Mouse (Mus musculus) forebrain, embryonic 14.5 days (tissue): Measurements from ENCODE around the gene Hsdl2. TPM values are rescaled to one million over a fixed set of nuclear protein-coding genes. Genes with fewer than 3 reads are reported as not detected.

Experiments
- ATAC-seq: fragments of 200-750 bp; cut with Nextera tagmentation; 2 replicates; pipeline ENCODE4 v1.8.0; 2017; ENCODE audit warnings: mild to moderate bottlenecking, moderate library complexity
- DNase-seq: peaks from one replicate; pipeline ENCODE4 v3.0.0-alpha.2; 2015; ENCODE audit warnings: low spot score
- H3K27ac ChIP-seq: fragments of 300-500 bp; sonication (generic); 2 replicates; pipeline ENCODE4 v1.5.1; 2014; ENCODE audit warnings: low read depth, mild to moderate bottlenecking, control low read depth, low read length, moderate library complexity
- H3K27me3 ChIP-seq: fragments of 300-500 bp; sonication (generic); replicated peaks from 2 replicates; pipeline ENCODE4 v1.6.1; 2014; ENCODE audit warnings: low read length, control low read depth, mixed read lengths; ENCODE audit not compliant: control insufficient read depth, insufficient read depth
- H3K36me3 ChIP-seq: fragments of 300-500 bp; sonication (generic); 2 replicates; pipeline ENCODE4 v1.6.1; 2014; ENCODE audit warnings: low read length, control low read depth; ENCODE audit not compliant: control insufficient read depth, insufficient read depth
- H3K4me1 ChIP-seq: fragments of 300-500 bp; sonication (generic); 2 replicates; pipeline ENCODE4 v1.6.1; 2014; ENCODE audit warnings: antibody characterized with exemption, low read length, control low read depth; ENCODE audit not compliant: control insufficient read depth, insufficient read depth
- H3K4me2 ChIP-seq: fragments of 300-500 bp; sonication (generic); 2 replicates; pipeline ENCODE4 v1.6.1; 2014; ENCODE audit warnings: mild to moderate bottlenecking, control low read depth, low read length
- H3K4me3 ChIP-seq: fragments of 300-500 bp; sonication (generic); 2 replicates; pipeline ENCODE4 v1.5.1; 2014; ENCODE audit warnings: low read depth, low read length, control low read depth
- H3K9ac ChIP-seq: fragments of 300-500 bp; sonication (generic); 2 replicates; pipeline ENCODE4 v1.6.1; 2014; ENCODE audit warnings: mild to moderate bottlenecking, low read length, control low read depth, moderate library complexity
- H3K9me3 ChIP-seq: fragments of 300-500 bp; sonication (generic); replicated peaks from 2 replicates; pipeline ENCODE4 v1.6.1; 2016; ENCODE audit warnings: low read length, control low read depth, mixed read lengths; ENCODE audit not compliant: control insufficient read depth
- WGBS: fragments of 180-500 bp; shearing (Covaris S2); extraction: QIAGEN DNeasy Blood & Tissue Kit; methylation state at CpG from one replicate; pipeline ENCODE4 v1.1.7; 2014; 5-methylcytosine and 5-hydroxymethylcytosine counted together
- polyA plus RNA-seq: library from polyadenylated mRNA; unstranded; fragments of >200 nt; fragmentation: Nextera tagmentation; extraction: Ambion mirVana; gene quantifications from 2 replicates; pipeline ENCODE4 v1.2.1, GENCODE M21; 2014

Gene Hsdl2
- polyA plus RNA-seq, 1 experiment from 2014 or later = 18.6 TPM

DNA sequence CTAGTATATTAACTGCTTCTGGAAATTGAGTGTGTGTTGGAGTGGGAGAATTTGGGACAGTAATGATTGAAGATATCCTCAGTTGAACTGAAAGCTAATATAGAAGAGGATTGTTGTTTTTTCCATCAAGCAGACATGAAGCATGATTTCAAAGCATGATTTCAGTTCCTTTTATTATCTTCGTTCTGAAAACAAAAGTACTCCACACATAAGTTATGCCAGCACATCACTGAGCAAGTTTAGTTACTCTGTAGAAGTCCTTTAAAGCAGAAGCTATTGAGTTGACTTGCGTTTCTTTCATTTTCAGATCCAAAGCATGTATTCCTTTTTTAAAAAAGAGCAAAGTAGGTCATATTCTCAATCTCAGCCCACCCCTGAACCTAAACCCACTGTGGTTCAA, 15.2 kb downstream of the Hsdl2 start:
- Histone ChIP-seq H3K27ac (no peak overlapping the region), H3K36me3 (no peaks in the 10 kb centered on the region; the same call in 1 of the 2 replicates), H3K9me3 (no peaks in the 10 kb centered on the region), H3K4me1 (no peaks in the 10 kb centered on the region), H3K9ac (no peak overlapping the region), H3K4me3 (no peak overlapping the region), H3K4me2 (no peak overlapping the region), H3K27me3 (no peaks in the 10 kb centered on the region)
- ATAC-seq (no peak), DNase-seq (no peak)
- WGBS = 89% methylated on average over 2 of the region's 2 CpGs

DNA sequence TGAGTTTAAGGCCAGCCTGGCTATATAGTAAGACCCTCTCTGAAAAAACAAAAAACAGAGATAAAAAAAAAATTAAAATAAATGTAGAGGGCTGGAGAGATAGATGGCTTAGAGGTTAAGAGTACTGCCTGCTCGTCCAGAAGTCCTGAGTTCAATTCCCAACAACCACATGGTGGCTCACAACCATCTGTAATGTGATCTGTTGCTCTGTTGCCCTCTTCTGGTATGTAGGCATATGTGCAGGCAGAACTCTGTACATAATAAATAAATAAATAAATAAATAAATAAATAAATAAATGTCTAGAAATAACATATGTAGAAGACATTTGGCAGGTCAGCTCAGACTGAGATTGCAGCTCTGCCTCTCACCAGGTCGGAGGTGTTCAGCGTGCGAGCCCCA, 21.3 kb downstream of the Hsdl2 start:
- no peaks in the 10 kb centered on the region for H3K27me3 ChIP-seq
- no peak overlapping the region for H3K4me2 ChIP-seq
- no peaks in the 10 kb centered on the region for H3K9me3 ChIP-seq
- ATAC-seq (no peak), DNase-seq (no peak)
- H3K27ac ChIP-seq = no peak overlapping the region
- no peaks in the 10 kb centered on the region for H3K4me1 ChIP-seq
- H3K9ac ChIP-seq = no peak overlapping the region
- H3K36me3 ChIP-seq = no peaks in the 10 kb centered on the region; the same call in 1 of the 2 replicates
- 91% methylated on average over 4 of the region's 4 CpGs for WGBS
- H3K4me3 ChIP-seq = no peak overlapping the region

DNA sequence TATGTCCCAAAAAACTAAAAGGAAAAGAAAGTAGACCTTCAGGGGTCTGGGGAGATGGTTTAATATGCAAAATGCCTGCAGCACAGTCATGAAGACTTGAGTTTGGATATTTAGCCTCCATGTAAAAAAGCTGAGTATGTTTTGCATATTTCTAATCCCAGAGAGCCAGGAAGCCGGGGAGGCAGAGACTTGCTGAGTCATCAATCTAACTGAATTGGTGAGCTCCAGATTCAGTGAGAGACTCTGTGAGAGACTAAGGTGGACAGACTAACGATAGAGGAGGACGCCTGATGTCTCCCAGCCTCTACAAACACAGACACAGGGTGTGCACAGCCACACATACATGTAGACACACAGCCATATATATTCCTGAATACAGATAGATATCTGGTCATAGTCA, 23.5 kb downstream of the Hsdl2 start:
- Histone ChIP-seq H3K4me2 (no peak overlapping the region), H3K36me3 (no peaks in the 10 kb centered on the region; the same call in 1 of the 2 replicates), H3K27me3 (no peaks in the 10 kb centered on the region), H3K4me3 (no peak overlapping the region), H3K27ac (no peak overlapping the region), H3K9me3 (no peaks in the 10 kb centered on the region), H3K9ac (no peak overlapping the region), H3K4me1 (no peaks in the 10 kb centered on the region)
- DNase-seq (no peak), ATAC-seq (no peak)
- 80% methylated on average over 3 of the region's 3 CpGs for WGBS

DNA sequence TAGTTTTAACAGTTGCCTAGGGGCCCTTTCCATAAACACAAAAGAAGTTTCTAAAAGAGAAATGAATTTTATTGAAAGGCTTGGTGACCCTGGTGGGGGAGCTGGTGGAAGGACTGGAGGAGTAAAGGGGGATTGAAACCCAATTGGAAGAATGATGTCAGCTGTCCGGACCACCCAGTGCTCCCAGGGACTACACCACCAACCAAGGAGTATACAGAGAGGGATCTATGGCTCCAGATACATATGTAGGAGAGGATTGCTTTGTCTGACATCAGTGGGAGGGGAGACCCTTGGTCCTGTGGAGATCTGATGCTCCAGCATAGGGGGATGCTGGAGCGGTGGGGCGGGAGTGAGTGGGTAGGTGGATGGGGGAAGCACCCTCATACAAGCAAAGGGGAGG, 24.1 kb downstream of the Hsdl2 start:
- ATAC-seq = no peak
- Histone ChIP-seq H3K4me1 (no peaks in the 10 kb centered on the region), H3K27ac (no peak overlapping the region), H3K4me3 (no peak overlapping the region), H3K9ac (no peak overlapping the region), H3K4me2 (no peak overlapping the region), H3K9me3 (no peaks in the 10 kb centered on the region), H3K27me3 (no peaks in the 10 kb centered on the region), H3K36me3 (no peaks in the 10 kb centered on the region; the same call in 1 of the 2 replicates)
- 96% methylated on average over 3 of the region's 3 CpGs for WGBS
- no peak for DNase-seq

DNA sequence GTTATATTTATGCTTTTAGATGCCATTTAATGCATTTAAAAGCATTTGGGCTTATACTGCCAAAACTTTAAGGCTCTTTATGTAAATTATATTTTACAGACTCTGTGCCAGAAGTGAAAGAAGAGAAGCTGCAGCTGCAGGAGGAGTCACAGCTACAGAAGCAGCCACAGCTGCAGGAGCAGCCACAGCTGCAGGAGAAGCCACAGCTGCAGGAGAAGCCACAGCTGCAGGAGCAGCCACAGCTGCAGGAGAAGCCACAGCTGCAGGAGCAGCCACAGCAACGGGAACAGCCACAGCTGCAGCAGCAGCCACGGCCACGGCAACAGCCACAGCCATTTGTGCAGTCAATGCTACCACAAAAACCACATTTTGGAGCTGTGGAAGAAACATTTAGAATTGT, 29.0 kb downstream of the Hsdl2 start:
- Histone ChIP-seq H3K4me1 (no peaks in the 10 kb centered on the region), H3K27ac (no peak overlapping the region), H3K27me3 (no peaks in the 10 kb centered on the region), H3K36me3 (no peaks in the 10 kb centered on the region), H3K4me2 (no peak overlapping the region), H3K9me3 (no peaks in the 10 kb centered on the region), H3K9ac (no peak overlapping the region), H3K4me3 (no peak overlapping the region)
- 82% methylated on average over 3 of the region's 3 CpGs for WGBS
- ATAC-seq = no peak
- DNase-seq = no peak

DNA sequence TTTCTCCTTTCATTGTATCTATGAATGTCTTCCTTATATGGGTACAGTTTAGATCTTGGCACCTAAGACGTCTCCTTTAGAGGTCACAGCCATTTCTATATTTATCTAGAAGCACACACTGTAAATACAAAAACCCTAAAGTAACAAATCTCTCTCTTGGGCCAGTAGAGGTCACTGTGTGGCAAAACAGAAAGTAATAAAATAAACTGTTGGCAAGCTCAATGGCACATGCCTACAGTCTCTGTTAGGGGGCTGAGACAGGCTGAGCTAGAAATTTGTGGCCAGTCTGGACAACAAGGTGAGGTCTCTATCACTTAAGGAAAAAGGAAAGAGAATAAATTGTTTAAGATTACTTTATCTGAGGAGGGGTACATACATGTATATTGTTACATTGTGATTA, 33.6 kb downstream of the Hsdl2 start:
- no peak overlapping the region for H3K9ac ChIP-seq
- H3K27me3 ChIP-seq = no peaks in the 10 kb centered on the region
- H3K4me2 ChIP-seq = no peak overlapping the region
- 38% methylated on average over 1 of the region's 1 CpGs for WGBS
- no peaks in the 10 kb centered on the region for H3K4me1 ChIP-seq
- no peaks in the 10 kb centered on the region for H3K36me3 ChIP-seq
- H3K4me3 ChIP-seq = no peak overlapping the region
- ATAC-seq = peak; percentile 32; the same call in 1 of the 2 replicates
- DNase-seq = peak; percentile 60
- H3K27ac ChIP-seq = no peak overlapping the region
- H3K9me3 ChIP-seq = no peaks in the 10 kb centered on the region

DNA sequence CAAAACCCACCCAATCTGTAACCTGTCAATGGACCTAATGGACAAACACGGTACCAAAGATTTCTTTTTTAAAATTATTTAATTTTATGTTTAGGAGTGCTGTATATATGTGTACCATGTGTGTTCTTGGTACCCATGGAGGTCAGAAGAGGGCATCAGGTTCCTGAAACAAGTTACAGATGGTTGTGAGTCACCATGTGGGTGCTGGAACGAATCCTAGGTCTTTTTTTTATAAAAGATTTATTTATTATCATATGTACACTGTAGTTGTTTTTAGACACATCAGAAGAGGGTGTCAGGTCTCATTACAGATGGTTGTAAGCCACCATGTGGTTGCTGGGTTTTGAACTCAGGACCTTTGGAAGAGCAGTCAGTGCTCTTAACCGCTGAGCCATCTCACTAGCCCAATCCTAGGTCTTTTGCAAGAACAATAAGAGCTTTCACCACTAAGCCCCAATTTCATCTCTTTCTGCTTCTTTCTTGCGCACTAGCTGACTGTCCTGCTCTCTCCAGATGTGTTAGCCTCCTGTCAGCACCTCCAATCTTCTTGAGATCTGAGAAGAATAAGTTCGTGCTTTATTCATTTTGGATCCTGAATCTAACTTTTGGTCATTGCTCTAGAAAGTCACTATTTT, 38.4 kb downstream of the Hsdl2 start:
- no peaks in the 10 kb centered on the region for H3K9me3 ChIP-seq
- 89% methylated on average over 5 of the region's 5 CpGs for WGBS
- H3K36me3 ChIP-seq = no peaks in the 10 kb centered on the region
- H3K9ac ChIP-seq = no peak overlapping the region
- no peak overlapping the region for H3K4me2 ChIP-seq
- no peak overlapping the region for H3K4me3 ChIP-seq
- no peaks in the 10 kb centered on the region for H3K27me3 ChIP-seq
- no peak for ATAC-seq
- no peak for DNase-seq
- H3K27ac ChIP-seq = no peak overlapping the region
- H3K4me1 ChIP-seq = no peaks in the 10 kb centered on the region

DNA sequence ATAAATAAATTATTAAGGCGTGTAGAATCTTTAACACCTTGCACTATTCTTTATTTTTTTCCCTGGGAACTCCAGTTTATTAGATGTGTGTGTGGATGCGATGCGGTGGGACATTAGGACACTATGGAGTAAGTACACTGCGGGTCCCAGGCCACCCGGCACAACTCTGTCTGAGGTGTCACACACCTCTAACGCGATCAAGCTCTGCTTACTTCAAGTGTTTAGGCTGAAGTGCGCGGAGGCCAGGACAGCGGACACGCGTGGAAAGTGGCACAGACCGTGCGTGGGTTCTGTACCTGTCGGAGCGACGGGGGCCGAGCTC, 44.3 kb downstream of the Hsdl2 start:
- Histone ChIP-seq H3K36me3 (no peaks in the 10 kb centered on the region), H3K27ac (peak overlapping the region; percentile 52; the same call in 1 of the 2 replicates), H3K9ac (peak overlapping the region; percentile 92), H3K4me2 (peak overlapping the region; percentile 54), H3K27me3 (no peaks in the 10 kb centered on the region), H3K4me3 (peak overlapping the region; percentile 91), H3K4me1 (peaks cover 13% of the 10 kb centered on the region; the same call in 1 of the 2 replicates), H3K9me3 (no peaks in the 10 kb centered on the region)
- DNase-seq (no peak), ATAC-seq (no peak)
- 2% methylated on average over 18 of the region's 18 CpGs for WGBS

DNA sequence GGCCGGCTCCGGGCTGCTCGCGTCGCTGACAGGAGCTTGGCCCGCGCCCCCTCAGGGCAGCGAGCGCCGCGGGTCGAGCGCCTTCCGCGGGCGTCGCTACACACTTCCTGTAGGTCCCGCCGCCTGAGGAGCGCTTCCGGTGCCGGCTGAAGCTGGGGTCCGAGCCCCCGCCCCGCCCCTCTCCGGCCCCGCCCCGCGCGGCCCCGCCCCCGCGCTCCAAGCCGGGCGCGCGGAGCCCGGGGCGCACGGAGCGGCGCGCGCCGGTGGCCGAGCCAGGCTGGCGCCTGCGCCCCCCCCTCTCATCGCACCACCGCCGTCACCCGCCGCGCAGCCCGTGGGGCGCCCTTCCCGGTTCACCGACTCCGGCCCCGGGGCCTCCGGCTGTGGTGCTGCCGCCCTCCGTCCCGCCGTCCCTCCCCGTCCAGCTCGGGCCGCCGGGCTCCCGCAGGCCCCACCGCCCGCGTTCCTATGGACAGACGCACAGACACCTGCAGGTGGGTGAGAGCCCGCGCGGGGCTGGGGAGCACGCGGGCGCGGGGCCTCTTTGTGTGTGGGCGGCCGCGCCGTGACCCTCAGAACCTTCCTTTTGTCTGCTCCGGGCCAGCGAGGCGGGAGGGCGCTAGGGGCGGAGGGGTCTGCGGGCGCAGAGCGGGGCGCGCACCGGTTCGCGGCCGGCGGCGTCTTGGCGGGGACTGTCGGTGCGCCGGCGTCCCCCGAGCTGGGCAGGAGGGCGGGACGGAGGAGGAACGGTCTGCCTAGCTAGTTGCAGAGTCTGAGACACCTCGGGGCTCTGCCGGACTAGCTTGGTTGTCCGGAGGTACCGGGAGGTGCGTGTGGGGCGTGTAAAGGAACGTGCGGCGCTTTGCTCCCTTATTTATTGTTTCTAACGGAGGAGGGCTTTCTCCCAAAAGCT, 44.9 kb downstream of the Hsdl2 start, which contains the start of gene E130308A19Rik:
E130308A19Rik (plus strand) TSS at position 214 of the 913 bp plus-strand sequence.
- peak within 1 kb of the TSS; percentile 54 for H3K4me2 ChIP-seq
- H3K4me3 ChIP-seq = peak within 1 kb of the TSS; percentile 91
- peaks cover 13% of the 10 kb centered on the region; the same call in 1 of the 2 replicates for H3K4me1 ChIP-seq
- no peaks in the 10 kb centered on the region for H3K27me3 ChIP-seq
- peak within 1 kb of the TSS; percentile 82 for H3K27ac ChIP-seq
- ATAC-seq (peak; percentile 94), DNase-seq (peak; percentile 87)
- H3K36me3 ChIP-seq = no peaks in the 10 kb centered on the region
- peak within 1 kb of the TSS; percentile 92 for H3K9ac ChIP-seq
- H3K9me3 ChIP-seq = no peaks in the 10 kb centered on the region
- WGBS = under 1% methylated on average over 106 of the region's 120 CpGs
